Mouse (Mus musculus) CH12.LX (cell line): ENCODE data around the gene Prap1. TPM values are rescaled to one million over a fixed set of nuclear protein-coding genes. Genes with fewer than 3 reads are reported as not detected.

Source experiments
- DNase-seq: peaks from one replicate; pipeline ENCODE4 v3.0.0-alpha.2; 2013; ENCODE audit errors: extremely low read depth
- H3K27ac ChIP-seq: 2 replicates; pipeline ENCODE4 v1.5.1; 2012; ENCODE audit warnings: low read depth, mild to moderate bottlenecking, control low read depth, moderate library complexity; ENCODE audit not compliant: insufficient read depth
- H3K27me3 ChIP-seq: replicated peaks from 2 replicates; pipeline ENCODE3; 2012; ENCODE audit warnings: inconsistent platforms
- H3K36me3 ChIP-seq, 2 experiments: replicated peaks in 1 of 2; 2 replicates each; pipeline versions ENCODE3 to v1.6.1; 2012; ENCODE audit warnings: inconsistent platforms in 1 of 2, low read length in 1 of 2, mild to moderate bottlenecking in 1 of 2, mixed read lengths in 1 of 2, moderate library complexity in 1 of 2; ENCODE audit not compliant: control insufficient read depth in 1 of 2, insufficient read depth in 1 of 2
- H3K4me1 ChIP-seq, 2 experiments: 2 replicates each; pipeline ENCODE4 v1.6.1; 2012; ENCODE audit warnings: inconsistent platforms in 1 of 2, moderate library complexity in 1 of 2; ENCODE audit not compliant: insufficient read depth in 2 of 2, control insufficient read depth in 1 of 2
- H3K4me2 ChIP-seq: 2 replicates; pipeline ENCODE4 v1.6.1; 2012; ENCODE audit warnings: low read depth, mild to moderate bottlenecking, control low read depth; ENCODE audit not compliant: poor library complexity, insufficient read depth, severe bottlenecking
- H3K4me3 ChIP-seq, 3 experiments: fragments of 150-350 bp in 1 of 3; sonication (generic) in 1 of 3; replicated peaks in 1 of 3; 2 replicates each; pipeline versions ENCODE3 to v1.5.1; 2011 to 2012; ENCODE audit warnings: low read depth in 2 of 3, low read length in 2 of 3, mild to moderate bottlenecking in 2 of 3, moderate library complexity in 2 of 3, control low read depth in 1 of 3, improper control_type of control experiment in 1 of 3, inconsistent platforms in 1 of 3, mixed read lengths in 1 of 3; ENCODE audit not compliant: poor library complexity in 1 of 3
- H3K79me2 ChIP-seq: replicated peaks from 2 replicates; pipeline ENCODE4 v1.6.1; 2012; ENCODE audit warnings: mild to moderate bottlenecking, moderate library complexity; ENCODE audit not compliant: control insufficient read depth, poor library complexity, insufficient read depth, severe bottlenecking; ENCODE audit errors: extremely low read depth
- H3K9ac ChIP-seq: 2 replicates; pipeline ENCODE4 v1.6.1; 2012; ENCODE audit warnings: low read depth, mild to moderate bottlenecking, control low read depth, moderate library complexity; ENCODE audit not compliant: insufficient read depth
- H3K9me3 ChIP-seq: replicated peaks from 2 replicates; pipeline ENCODE3; 2012; ENCODE audit warnings: low read length, inconsistent platforms, mixed read lengths
- CHD1 ChIP-seq: IDR thresholded peaks from 2 replicates; pipeline ENCODE4 v1.6.1; 2012; ENCODE audit warnings: low read depth, low read length, improper control_type of control experiment, inconsistent platforms
- CHD2 ChIP-seq: IDR thresholded peaks from 2 replicates; pipeline ENCODE4 v1.6.1; 2011; ENCODE audit warnings: low read length, improper control_type of control experiment
- CTCF ChIP-seq, 2 experiments: IDR thresholded peaks in 1 of 2; conservative IDR thresholded peaks in 1 of 2; 2 replicates each; pipeline ENCODE4 v1.5.1; 2011 to 2012; ENCODE audit warnings: low read depth in 2 of 2, low read length in 2 of 2, improper control_type of control experiment in 1 of 2, inconsistent platforms in 1 of 2, mild to moderate bottlenecking in 1 of 2, moderate library complexity in 1 of 2
- E2F4 ChIP-seq: IDR thresholded peaks from 2 replicates; pipeline ENCODE4 v1.6.1; 2011; ENCODE audit warnings: low read depth, low read length, improper control_type of control experiment; ENCODE audit not compliant: insufficient replicate concordance
- ELF1 ChIP-seq: IDR thresholded peaks from 2 replicates; pipeline ENCODE4 v1.6.1; 2014; ENCODE audit warnings: low read depth, mild to moderate bottlenecking, inconsistent platforms, low read length, improper control_type of control experiment
- GABPA ChIP-seq: IDR thresholded peaks from 2 replicates; pipeline ENCODE4 v1.6.1; 2012; ENCODE audit warnings: low read depth, low read length, improper control_type of control experiment, inconsistent platforms; ENCODE audit not compliant: insufficient replicate concordance
- JUN ChIP-seq: IDR thresholded peaks from 2 replicates; pipeline ENCODE4 v1.6.1; 2011; ENCODE audit warnings: low read depth, mild to moderate bottlenecking, low read length, improper control_type of control experiment, moderate library complexity; ENCODE audit not compliant: insufficient read depth
- JUND ChIP-seq: conservative IDR thresholded peaks from 2 replicates; pipeline ENCODE4 v1.6.1; 2011; ENCODE audit warnings: low read depth, low read length, improper control_type of control experiment
- MAFK ChIP-seq: IDR thresholded peaks from 2 replicates; pipeline ENCODE4 v1.6.1; 2011; ENCODE audit warnings: low read length, improper control_type of control experiment; ENCODE audit not compliant: insufficient replicate concordance
- MEF2A ChIP-seq: IDR thresholded peaks from 2 replicates; pipeline ENCODE4 v1.6.1; 2014; ENCODE audit warnings: low read depth, mild to moderate bottlenecking, inconsistent platforms, low read length, improper control_type of control experiment, borderline replicate concordance
- NRF1 ChIP-seq: IDR thresholded peaks from 2 replicates; pipeline ENCODE4 v1.6.1; 2014; ENCODE audit warnings: low read depth, mild to moderate bottlenecking, inconsistent platforms, low read length, improper control_type of control experiment, moderate library complexity
- RAD21 ChIP-seq: IDR thresholded peaks from 2 replicates; pipeline ENCODE4 v1.6.1; 2011; ENCODE audit warnings: low read depth, mild to moderate bottlenecking, low read length, improper control_type of control experiment, moderate library complexity
- RCOR1 ChIP-seq: conservative IDR thresholded peaks from 2 replicates; pipeline ENCODE4 v1.6.1; 2012; ENCODE audit warnings: low read depth, mild to moderate bottlenecking, inconsistent platforms, low read length, improper control_type of control experiment
- SIN3A ChIP-seq: IDR thresholded peaks from 2 replicates; pipeline ENCODE4 v1.6.1; 2012; ENCODE audit warnings: low read length, improper control_type of control experiment, inconsistent platforms
- UBTF ChIP-seq: IDR thresholded peaks from 2 replicates; pipeline ENCODE4 v1.6.1; 2012; ENCODE audit warnings: low read depth, mild to moderate bottlenecking, inconsistent platforms, low read length, improper control_type of control experiment, moderate library complexity
- USF1 ChIP-seq: IDR thresholded peaks from 2 replicates; pipeline ENCODE4 v1.6.1; 2014; ENCODE audit warnings: low read depth, mild to moderate bottlenecking, inconsistent platforms, low read length, improper control_type of control experiment
- ZC3H11A ChIP-seq: IDR thresholded peaks from 2 replicates; pipeline ENCODE4 v1.6.1; 2012; ENCODE audit warnings: low read depth, mild to moderate bottlenecking, inconsistent platforms, low read length, improper control_type of control experiment
- dilution Hi-C: fragments of 300-500 bp; cut with MboI; formaldehyde crosslinking; loops from 2 replicates; pipeline ENCODE4 v1.14.3; 2020; ENCODE audit warnings: low sequenced_read_pairs; ENCODE audit not compliant: extremely low pct_unique_long_range_greater_than_20kb, extremely low pct_ligation_motif_present
- in situ Hi-C: fragments of 300-500 bp; cut with MboI; formaldehyde crosslinking; loops from 3 replicates; pipeline ENCODE4 v1.14.3; 2019; ENCODE audit warnings: low sequenced_read_pairs, low pct_ligation_motif_present, low pct_unique_long_range_greater_than_20kb, mixed read lengths
- polyA plus RNA-seq: library from polyadenylated mRNA; unstranded; fragments of >175 nt; gene quantifications from 2 replicates; pipeline ENCODE4 v1.2.1, GENCODE M21; 2012; ENCODE audit warnings: low read depth; ENCODE audit not compliant: insufficient read length
- total RNA-seq, 2 experiments: library from RNA; depleted of rRNA; stranded (reverse); fragments of 300-350 nt in 1 of 2; fragments of >200 nt in 1 of 2; gene quantifications; 2 replicates each; pipeline ENCODE4 v1.2.3; 2012 to 2014

Gene Prap1
- total and polyA plus RNA-seq, 3 experiments = not detected

DNA sequence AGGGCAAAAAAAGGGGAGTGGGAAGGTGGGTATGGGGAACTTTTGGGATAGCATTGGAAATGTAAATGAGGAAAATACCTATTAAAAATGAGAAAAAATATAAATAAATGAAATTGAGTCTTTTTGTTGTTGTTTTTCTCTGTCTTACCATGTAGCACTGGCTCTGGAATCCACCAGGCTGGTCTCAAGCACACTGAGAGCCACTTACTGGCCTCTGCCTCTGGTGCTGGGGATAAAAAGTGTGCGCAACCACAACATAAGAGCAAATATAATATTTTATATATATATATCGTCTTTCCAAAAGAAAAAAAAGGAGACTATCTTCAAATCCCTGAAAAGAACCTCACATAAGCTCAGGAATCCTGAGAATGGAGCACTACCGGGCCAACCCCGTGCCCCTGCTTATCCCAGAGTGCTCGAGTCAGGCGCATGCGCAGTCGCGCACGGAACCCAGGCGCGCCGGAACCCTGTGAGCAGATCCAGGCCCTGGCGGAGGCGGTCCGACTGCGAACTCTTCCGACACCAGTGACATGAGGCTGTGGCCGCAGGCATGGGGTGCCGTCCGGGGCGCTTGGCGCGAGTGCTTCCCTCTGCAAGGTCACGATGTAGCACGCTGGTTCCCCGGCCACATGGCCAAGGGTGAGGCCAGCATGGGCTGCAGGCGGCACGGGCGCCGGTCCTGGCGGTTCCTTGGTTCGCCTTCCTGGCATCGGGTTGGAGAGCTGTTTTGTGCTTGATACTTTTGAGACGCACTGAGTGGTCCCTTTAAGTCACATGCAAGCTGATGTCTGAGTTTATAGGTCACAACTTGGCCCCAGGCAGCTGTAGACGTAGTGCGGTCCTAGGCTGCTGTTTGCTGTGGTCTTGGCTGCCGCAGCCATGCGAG is 44.2 kb downstream of the Prap1 start, which contains the start of gene Mtg1 (continued):
- TF ChIP-seq MAFK (no peak), JUN (no peak), JUND (no peak), ELF1 (peak; percentile 81), CHD1 (no peak), SIN3A (peak; percentile 98), RCOR1 (peak; percentile 22; the same call in 1 of the 2 replicates), E2F4 (no peak), GABPA (peak; percentile 25; the same call in 1 of the 2 replicates), RAD21 (no peak), CHD2 (no peak), MEF2A (peak; percentile 85), CTCF (conservative IDR thresholded peaks at IDR 0.05 in 1 of 2, IDR thresholded peaks at IDR 0.05 in 1 of 2; ENCODE audit: low read depth in 2 of 2, low read length in 2 of 2) (no peak), ZC3H11A (no peak), USF1 (peak; percentile 9; the same call in 1 of the 2 replicates)
- TF ChIP-seq, all 38 proteins: peak for 20

DNA sequence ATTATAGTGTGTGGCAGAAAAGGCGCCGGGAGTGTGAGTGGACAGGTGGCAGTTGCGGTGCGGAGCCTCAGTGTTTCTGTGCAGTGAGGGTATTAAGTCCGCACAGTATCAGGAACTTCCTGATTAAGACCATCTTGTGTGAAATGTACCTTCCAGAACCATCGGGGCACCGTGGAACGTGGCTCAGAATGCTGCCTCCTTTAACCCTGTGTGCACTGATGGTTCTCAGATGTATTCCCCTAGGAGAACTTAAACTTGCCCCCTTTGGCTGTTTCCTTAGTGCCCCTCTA is 44.8 kb downstream of the Prap1 start:
- Histone ChIP-seq H3K4me2 (peak overlapping the region; percentile 65), H3K27ac (peak overlapping the region; percentile 47), H3K79me2 (no peaks in the 10 kb centered on the region), H3K27me3 (no peaks in the 10 kb centered on the region), H3K9me3 (no peaks in the 10 kb centered on the region), H3K4me3 (peak overlapping the region; percentile 55 to 98 (median 94)), H3K36me3 (peaks cover 10 to 55% of the 10 kb centered on the region in 2 experiments), H3K4me1 (peaks cover 0 to 22% of the 10 kb centered on the region in 2 experiments; a peak in 1 of 4 replicates), H3K9ac (peak overlapping the region; percentile 93)
- dilution Hi-C loops = no loop called here
- DNase-seq = no peak
- in situ Hi-C loops = loop anchor here (5.0 to 10.0 kb wide), 3 partner anchors 41 to 223 kb away; partner anchors contain the start of gene Adam8
- TF ChIP-seq NRF1 (no peak), MEF2A (no peak), UBTF (no peak), ELF1 (no peak)
